Mouse (Mus musculus) intestine, embryonic 16.5 days (tissue): ENCODE measurements around the gene Pnp. TPM values are rescaled to one million over a fixed set of nuclear protein-coding genes. Genes with fewer than 3 reads are reported as not detected.
"Not testable (repeated sequence)": the region's sequence is repeated elsewhere in the genome, so short reads cannot be mapped to it uniquely, and the experiment has no call there.

ENCODE experiments used
- ATAC-seq: fragments of 200-750 bp; cut with Nextera tagmentation; 2 replicates; pipeline ENCODE4 v1.8.0; 2017; ENCODE audit warnings: moderate TSS enrichment, moderate library complexity
- H3K27ac ChIP-seq: fragments of 300-500 bp; sonication (generic); 2 replicates; pipeline ENCODE4 v1.5.1; 2014; ENCODE audit warnings: mild to moderate bottlenecking, low read length
- H3K27me3 ChIP-seq: fragments of 300-500 bp; sonication (generic); replicated peaks from 2 replicates; pipeline ENCODE4 v1.6.1; 2014; ENCODE audit warnings: low read length, control low read depth, mixed read lengths; ENCODE audit not compliant: control insufficient read depth, insufficient read depth
- H3K36me3 ChIP-seq: fragments of 300-500 bp; sonication (generic); 2 replicates; pipeline ENCODE4 v1.6.1; 2014; ENCODE audit warnings: low read length, control low read depth; ENCODE audit not compliant: control insufficient read depth, insufficient read depth
- H3K4me1 ChIP-seq: fragments of 300-500 bp; sonication (generic); 2 replicates; pipeline ENCODE4 v1.6.1; 2014; ENCODE audit warnings: low read length, control low read depth, mixed read lengths; ENCODE audit not compliant: control insufficient read depth, insufficient read depth
- H3K4me2 ChIP-seq: fragments of 300-500 bp; sonication (generic); 2 replicates; pipeline ENCODE4 v1.6.1; 2014; ENCODE audit warnings: low read depth, low read length, control low read depth
- H3K4me3 ChIP-seq: fragments of 300-500 bp; sonication (generic); 2 replicates; pipeline ENCODE4 v1.5.1; 2014; ENCODE audit warnings: mild to moderate bottlenecking, low read length
- H3K9ac ChIP-seq: fragments of 300-500 bp; sonication (generic); 2 replicates; pipeline ENCODE4 v1.6.1; 2014; ENCODE audit warnings: low read depth, low read length
- H3K9me3 ChIP-seq: fragments of 300-500 bp; sonication (generic); 2 replicates; pipeline ENCODE4 v1.6.1; 2016; ENCODE audit warnings: low read length, control low read depth; ENCODE audit not compliant: control insufficient read depth
- WGBS: fragments of 180-500 bp; shearing (Covaris S2); extraction: QIAGEN DNeasy Blood & Tissue Kit; methylation state at CpG from one replicate; pipeline ENCODE4 v1.1.7; 2014; 5-methylcytosine and 5-hydroxymethylcytosine counted together
- polyA plus RNA-seq: library from polyadenylated mRNA; unstranded; fragments of >200 nt; fragmentation: Nextera tagmentation; extraction: Ambion mirVana; gene quantifications from 2 replicates; pipeline ENCODE4 v1.2.1, GENCODE M21; 2015

Pnp gene
- polyA plus RNA-seq, 1 experiment from 2014 or later: 116 TPM

DNA sequence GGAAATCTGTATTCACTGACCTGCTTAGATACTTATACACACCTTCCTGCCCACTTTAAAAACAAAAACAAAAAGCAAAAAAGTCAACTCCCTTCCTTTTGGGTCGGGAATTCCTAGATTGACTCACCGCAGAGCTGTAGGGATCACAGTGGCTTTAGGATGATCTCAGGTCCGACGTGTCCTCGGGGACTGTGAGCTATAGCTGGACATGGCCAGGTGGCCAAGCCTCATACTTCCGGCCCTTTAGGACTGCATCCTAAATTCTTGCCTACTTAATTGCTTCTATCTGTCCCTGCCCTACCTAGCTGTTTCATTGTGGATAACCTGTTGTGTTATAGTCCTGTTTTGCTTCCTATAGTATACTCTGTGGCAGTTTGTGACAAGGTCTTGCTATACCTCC, 14.2 kb downstream of the Pnp start:
- not testable (repeated sequence) for H3K36me3 ChIP-seq, H3K4me1 ChIP-seq, H3K27me3 ChIP-seq, ATAC-seq, H3K9me3 ChIP-seq
- Histone ChIP-seq H3K4me2 (peak overlapping the region; percentile 62), H3K27ac (peak overlapping the region; percentile 94), H3K9ac (peak overlapping the region; percentile 71), H3K4me3 (peak overlapping the region; percentile 59)
- 12% methylated on average over 6 of the region's 6 CpGs for WGBS

DNA sequence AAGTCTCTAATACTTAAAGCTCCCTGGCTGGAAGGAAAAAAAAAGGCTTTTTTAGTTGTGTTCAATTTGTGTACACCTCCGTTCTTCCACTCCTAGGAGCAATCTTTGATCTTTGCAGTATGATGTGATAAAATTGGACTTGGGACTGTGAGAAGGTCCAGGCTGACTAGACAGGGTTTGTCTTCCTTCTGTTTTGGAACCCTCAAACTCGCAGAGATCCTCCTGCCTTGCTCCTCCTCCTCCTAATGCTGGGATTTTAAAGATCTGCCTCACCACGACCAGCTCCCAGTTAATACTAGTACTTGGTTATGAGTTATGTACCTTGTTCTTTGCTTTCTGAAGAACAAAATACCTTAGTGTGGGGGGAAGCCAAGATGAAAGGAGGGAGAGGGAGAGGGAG, 14.6 kb downstream of the Pnp start:
- not testable (repeated sequence) for H3K4me1 ChIP-seq, H3K36me3 ChIP-seq, H3K9me3 ChIP-seq, H3K27me3 ChIP-seq, ATAC-seq
- H3K4me2 ChIP-seq: peak overlapping the region; percentile 62
- H3K9ac ChIP-seq: peak overlapping the region; percentile 71
- 24% methylated on average over 3 of the region's 3 CpGs for WGBS
- peak overlapping the region; percentile 59 for H3K4me3 ChIP-seq
- peak overlapping the region; percentile 94 for H3K27ac ChIP-seq

DNA sequence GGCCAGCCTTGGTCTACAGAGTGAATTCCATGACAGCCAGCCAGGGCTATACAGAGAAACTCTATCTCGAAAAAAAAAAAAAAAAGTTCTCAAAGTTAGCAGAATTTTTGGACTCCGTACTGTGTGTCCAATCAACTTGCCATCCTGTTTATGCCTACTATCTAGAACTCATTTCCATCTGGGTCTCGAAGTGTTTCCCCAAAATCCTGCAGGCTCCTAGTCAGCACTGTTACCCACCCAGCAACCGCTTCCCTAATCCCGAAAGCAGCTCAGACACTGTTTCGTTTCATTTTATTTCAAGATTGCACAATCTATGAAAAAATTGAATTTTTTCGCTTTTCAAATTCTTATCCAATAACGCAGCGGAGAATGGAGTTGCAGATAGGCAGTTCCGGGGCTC, 24.6 kb downstream of the Pnp start:
- no peak for ATAC-seq
- H3K4me2 ChIP-seq: no peak overlapping the region
- no peak overlapping the region for H3K9ac ChIP-seq
- no peak overlapping the region for H3K4me3 ChIP-seq
- no peaks in the 10 kb centered on the region for H3K27me3 ChIP-seq
- H3K36me3 ChIP-seq: no peaks in the 10 kb centered on the region
- 87% methylated on average over 10 of the region's 10 CpGs for WGBS
- no peak overlapping the region for H3K27ac ChIP-seq
- H3K9me3 ChIP-seq: no peaks in the 10 kb centered on the region
- no peaks in the 10 kb centered on the region for H3K4me1 ChIP-seq

DNA sequence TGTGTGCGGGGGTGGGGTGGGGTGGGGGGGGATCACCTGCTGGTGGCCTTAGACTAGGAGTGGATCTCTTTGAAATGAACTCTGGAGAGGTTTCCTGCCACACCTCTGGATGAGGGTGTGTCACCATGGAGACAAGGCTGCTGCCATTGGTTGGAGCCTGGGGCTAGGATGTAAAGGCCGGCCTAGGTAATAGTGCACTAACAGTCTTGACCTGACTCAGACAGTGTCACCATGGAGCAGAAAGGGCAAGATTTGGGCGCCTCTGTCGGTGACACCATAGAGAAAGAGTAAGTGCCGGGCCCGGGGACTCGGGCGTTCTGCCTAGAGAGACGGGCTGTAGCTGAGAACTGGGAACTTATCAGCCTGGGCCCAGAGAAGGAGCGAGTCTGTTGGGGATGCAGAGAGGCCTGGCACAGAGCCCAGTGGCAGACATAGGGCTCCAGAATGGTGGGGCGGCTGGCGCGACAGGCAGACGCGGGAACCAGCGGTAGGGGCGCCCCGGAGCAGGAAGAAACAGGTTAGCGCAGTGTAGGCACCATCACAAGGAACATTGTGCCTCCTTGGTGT, 25.1 kb downstream of the Pnp start, which contains the start of gene Pnp2:
TSS of gene Pnp2 (plus strand) at position 51 of the 567 bp plus-strand sequence.
- Histone ChIP-seq H3K9ac (0 out of 2 replicates have a peak within 1 kb of the TSS, but pooled peaks have one; percentile 14), H3K4me2 (peak within 1 kb of the TSS; percentile 38; the same call in 1 of the 2 replicates), H3K4me3 (peak within 1 kb of the TSS; percentile 14)
- H3K27ac ChIP-seq, H3K9me3 ChIP-seq, H3K4me1 ChIP-seq, H3K36me3 ChIP-seq, H3K27me3 ChIP-seq: not testable (repeated sequence)
- peak; percentile 82 for ATAC-seq
- WGBS: 9% methylated on average over 19 of the region's 19 CpGs

DNA sequence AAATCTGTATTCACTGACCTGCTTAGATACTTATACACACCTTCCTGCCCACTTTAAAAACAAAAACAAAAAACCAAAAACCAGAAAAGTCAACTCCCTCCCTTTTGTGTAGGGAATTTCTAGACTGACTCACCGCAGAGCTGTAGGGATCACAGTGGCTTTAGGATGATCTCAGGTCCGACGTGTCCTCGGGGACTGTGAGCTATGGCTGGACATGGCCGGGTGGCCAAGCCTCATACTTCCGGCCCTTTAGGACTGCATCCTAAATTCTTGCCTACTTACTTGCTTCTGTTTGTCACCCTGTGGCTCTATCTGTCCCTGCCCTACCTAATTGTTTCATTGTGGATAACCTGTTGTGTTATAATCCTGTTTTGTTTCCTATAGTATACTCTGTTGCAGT, 25.8 kb downstream of the Pnp start:
- ATAC-seq: peak; percentile 22; the same call in 1 of the 2 replicates
- not testable (repeated sequence) for H3K9me3 ChIP-seq, H3K4me3 ChIP-seq, H3K27ac ChIP-seq, H3K4me1 ChIP-seq, H3K27me3 ChIP-seq, H3K9ac ChIP-seq, H3K36me3 ChIP-seq
- 0 out of 2 replicates have a peak overlapping the region, but pooled peaks have one; percentile 38 for H3K4me2 ChIP-seq
- 76% methylated on average over 6 of the region's 6 CpGs for WGBS

DNA sequence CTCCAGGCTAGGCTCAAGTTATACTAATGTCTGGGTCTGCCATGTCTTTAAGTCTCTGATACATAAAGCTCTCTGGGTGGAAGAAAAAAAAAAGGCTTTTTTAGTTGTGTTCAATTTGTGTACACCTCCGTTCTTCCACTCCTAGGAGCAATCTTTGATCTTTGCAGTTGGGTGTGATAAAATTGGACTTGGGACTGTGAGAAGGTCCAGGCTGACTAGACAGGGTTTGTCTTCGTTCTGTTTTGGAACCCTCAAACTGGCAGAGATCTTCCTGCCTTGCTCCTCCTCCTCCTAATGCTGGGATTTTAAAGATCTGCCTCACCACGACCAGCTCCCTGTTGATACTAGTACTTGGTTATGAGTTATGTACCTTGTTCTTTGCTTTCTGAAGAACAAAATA, 26.3 kb downstream of the Pnp start:
- 53% methylated on average over 3 of the region's 3 CpGs for WGBS
- H3K4me1 ChIP-seq, H3K4me2 ChIP-seq, H3K27ac ChIP-seq, H3K27me3 ChIP-seq, H3K9me3 ChIP-seq, H3K36me3 ChIP-seq, H3K9ac ChIP-seq, H3K4me3 ChIP-seq: not testable (repeated sequence)
- ATAC-seq: peak; percentile 59

DNA sequence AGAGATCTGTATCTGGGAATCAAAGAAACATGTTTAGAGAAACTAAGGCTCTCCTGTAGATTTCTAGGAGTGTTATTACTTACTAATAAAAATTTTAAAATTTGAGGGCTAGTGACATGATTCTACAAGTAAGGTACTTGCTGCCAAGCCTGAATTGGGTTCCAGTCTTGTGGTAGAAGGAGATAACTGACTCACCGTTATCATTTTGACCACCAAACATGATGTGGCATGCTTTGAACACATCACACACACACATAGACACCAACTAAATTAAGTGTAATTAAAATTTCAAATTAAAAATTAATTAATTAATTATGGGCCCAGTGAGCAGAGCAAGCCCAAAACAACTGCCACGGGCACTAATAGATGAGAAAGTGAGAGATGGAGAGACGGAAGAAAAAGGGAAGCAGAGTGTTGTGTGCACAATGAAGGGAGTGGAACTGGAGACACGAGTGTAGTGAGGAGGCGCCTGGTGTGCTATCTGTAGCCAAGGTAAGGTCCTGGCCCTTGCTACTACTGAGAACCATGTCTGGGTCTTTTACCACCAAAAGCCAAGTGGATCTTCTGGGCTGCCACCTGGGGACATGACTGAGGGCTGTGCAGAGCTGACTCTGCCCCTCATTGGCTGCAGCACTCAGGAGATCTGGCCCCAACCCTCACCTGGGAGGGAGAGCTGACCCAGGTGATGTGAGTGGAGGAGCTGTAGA, 27.6 kb downstream of the Pnp start:
- not testable (repeated sequence) for H3K27ac ChIP-seq, H3K36me3 ChIP-seq, H3K4me1 ChIP-seq, H3K4me2 ChIP-seq, ATAC-seq, H3K27me3 ChIP-seq, H3K9ac ChIP-seq, H3K4me3 ChIP-seq, H3K9me3 ChIP-seq
- 90% methylated on average over 5 of the region's 5 CpGs for WGBS

DNA sequence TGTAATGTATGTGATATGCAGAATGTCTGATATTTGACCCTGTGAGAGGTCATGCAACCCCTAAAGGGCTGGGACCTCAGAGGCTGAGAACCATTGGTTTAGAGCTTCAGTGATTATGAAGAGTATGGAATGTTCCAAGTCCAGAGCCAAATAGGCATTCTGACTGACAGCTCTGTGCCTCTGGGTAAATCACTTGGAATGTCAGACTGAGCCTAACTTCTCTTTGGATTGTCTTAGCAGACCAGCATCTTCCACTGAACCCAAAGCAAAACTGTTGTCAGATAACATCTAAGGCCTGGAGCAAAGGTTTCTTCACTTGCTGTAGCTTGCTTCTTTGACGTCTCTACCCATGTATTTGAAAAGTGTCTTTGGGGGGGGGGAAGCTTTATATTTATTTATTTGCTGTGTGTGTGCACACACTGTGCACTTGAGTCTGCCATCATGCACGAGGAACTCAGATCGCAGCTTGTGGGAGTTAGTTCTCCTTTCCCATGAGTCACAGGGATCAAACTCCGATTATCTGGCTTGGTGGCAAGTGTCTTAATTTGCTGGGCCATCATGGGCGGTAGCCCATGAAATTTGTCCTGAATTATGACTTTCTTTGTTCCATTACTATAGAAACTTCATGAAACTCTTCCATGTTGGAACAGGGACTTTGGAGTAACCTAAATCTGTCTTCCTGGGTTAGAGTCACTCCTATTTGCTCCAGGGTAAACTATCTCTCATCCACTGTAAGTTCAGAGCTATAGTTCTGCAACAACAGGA, 37.5 kb downstream of the Pnp start:
- Histone ChIP-seq H3K27ac (no peak overlapping the region), H3K4me1 (no peaks in the 10 kb centered on the region), H3K9me3 (no peaks in the 10 kb centered on the region), H3K4me2 (no peak overlapping the region), H3K9ac (no peak overlapping the region), H3K4me3 (no peak overlapping the region), H3K27me3 (no peaks in the 10 kb centered on the region), H3K36me3 (no peaks in the 10 kb centered on the region)
- WGBS: 88% methylated on average over 5 of the region's 5 CpGs
- no peak for ATAC-seq

DNA sequence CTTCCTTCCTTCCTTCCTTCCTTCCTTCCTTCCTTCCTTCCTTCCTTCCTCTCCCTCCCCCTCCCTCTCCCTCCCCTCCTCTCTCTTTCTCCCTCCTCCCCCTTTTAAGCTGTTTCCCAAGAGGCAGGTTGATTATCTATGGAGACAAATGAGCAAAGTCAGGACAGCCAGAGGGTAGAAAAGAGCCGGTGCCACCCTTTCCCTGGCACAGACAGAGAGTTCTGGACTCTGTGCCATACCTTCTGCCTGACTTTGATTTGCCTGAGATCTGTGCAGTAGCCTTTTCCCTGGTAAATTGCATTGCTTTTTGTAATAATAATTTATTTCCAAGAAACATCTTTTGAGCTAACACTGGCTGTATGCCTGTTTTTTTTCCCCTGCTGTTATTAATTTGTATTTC, 38.2 kb downstream of the Pnp start:
- Histone ChIP-seq H3K27ac (no peak overlapping the region), H3K4me1 (no peaks in the 10 kb centered on the region), H3K4me2 (no peak overlapping the region), H3K9me3 (no peaks in the 10 kb centered on the region), H3K27me3 (no peaks in the 10 kb centered on the region), H3K4me3 (no peak overlapping the region), H3K9ac (no peak overlapping the region), H3K36me3 (no peaks in the 10 kb centered on the region)
- WGBS: 20% methylated on average over 1 of the region's 1 CpGs
- ATAC-seq: no peak
